Mouse (Mus musculus): ENCODE measurements around the gene Ppil2.

Gene Ppil2

GRCm38 (mm10) chr16:17102630-17103220 is 8.3 kb downstream of the Ppil2 start:
- no peak for DNase-seq (ENCODE audit: low spot score in 2 of 2)

DNA sequence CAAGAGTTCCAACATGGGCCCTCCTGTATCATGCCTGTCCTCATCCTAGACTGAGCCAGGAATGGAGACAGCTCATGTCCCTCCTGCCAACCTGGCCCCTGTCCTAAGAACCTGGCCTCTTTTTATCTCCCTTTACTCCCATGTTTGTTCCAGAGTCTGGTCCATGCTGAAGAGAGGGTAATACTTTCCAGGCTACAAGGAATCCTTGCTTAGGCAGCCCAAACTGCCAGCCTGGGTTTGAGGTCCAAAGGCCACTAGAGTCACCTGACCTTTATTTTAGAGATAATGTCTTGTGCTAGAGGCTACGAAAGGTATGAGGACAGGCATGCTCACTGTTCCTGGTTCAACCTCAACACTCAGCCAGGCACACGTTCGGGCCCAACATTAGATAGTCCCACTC is 14.1 kb downstream of the Ppil2 start:
- no peak for DNase-seq (ENCODE audit: low spot score in 2 of 2)

- DNase-seq (ENCODE audit: low spot score in 2 of 2), result no peak
Observed at GRCm38 (mm10) chr16:17088346-17088745, 22.7 kb downstream of the Ppil2 start.

- DNase-seq (ENCODE audit: low spot score in 2 of 2), result peak in 1 of 2 experiments; percentile 23
Observed at GRCm38 (mm10) chr16:17086669-17087193, 24.3 kb downstream of the Ppil2 start.

GRCm38 (mm10) chr16:17086241-17086640 is 24.8 kb downstream of the Ppil2 start:
- no peak for DNase-seq (ENCODE audit: low spot score in 2 of 2)

- no peak for DNase-seq (ENCODE audit: low spot score in 2 of 2)
Observed at GRCm38 (mm10) chr16:17085636-17086035, 25.4 kb downstream of the Ppil2 start.

DNA sequence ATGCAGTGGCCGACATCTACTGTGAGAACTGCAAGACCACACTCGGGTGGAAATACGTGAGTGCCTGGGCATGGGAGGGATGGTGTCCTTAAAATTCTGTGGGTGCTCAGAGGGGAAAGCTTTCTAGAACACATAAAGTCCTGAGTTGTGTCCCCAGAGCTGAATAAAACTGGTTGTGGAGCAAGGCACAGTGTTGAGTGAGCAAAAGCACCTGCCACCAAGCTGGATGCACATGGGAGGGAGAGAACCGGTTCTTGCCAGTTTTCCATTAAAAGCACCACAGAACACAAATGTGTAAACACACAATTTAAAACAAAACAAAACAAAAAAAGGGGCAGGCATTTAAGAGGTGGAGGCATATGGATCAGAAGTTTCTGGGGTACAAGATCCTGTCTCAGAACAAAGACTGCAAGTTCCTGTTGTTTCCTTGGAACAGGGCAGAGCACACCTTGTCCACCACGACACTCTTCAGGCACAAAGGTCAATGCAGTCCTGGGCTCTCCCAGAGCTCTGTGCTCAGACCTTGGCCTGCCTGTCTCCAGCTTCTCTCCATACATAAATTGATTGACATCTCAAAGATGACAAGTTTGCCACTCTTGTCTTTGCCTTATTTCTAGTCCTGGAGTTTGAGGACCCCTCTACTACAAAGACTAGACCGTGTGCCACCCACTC is 28.8 kb downstream of the Ppil2 start:
- DNase-seq (ENCODE audit: low spot score in 2 of 2), result no peak

DNA sequence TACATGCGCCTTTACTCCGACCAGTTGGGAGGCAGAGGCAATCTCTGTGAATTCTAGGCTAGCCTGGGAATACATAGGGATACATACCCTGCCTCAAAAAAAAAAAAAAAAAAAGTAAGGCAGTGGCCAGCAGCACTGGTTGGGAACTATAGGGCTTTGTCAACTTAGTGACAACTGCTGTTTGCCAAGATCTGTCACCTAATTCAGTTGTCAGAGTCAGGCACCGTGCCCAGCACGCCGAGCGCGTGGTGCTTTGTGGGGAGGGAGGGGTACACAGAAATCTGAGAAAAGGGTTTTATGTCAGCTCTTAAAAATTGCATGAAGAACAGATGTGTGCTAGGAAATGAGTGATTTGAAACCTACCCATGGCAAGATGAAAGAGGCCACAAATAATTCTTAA is 33.0 kb downstream of the Ppil2 start:
- no peak for DNase-seq (ENCODE audit: low spot score in 2 of 2)

GRCm38 (mm10) chr16:17076869-17077268 is 34.2 kb downstream of the Ppil2 start:
- DNase-seq (ENCODE audit: low spot score in 2 of 2), result no peak

DNA sequence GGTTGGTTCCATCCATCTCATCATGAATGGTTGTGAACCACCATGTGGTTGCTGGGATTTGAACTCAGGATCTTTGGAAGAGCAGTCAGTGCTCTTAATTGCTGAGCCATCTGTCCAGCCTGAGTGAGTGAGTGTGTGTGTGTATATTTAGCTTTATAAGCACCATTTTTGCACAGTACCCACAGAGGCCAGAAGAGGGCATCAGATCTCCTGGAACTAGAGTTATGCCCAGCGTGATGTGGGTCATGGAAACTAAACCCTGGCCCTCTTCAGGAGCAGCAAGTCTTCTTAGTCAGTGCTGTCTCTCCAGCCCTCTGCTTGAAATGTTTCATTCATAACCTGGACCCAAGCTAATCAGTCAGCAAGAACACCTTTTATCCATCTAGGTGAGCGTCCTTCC is 34.8 kb downstream of the Ppil2 start:
- no peak for DNase-seq (ENCODE audit: low spot score in 2 of 2)

DNA sequence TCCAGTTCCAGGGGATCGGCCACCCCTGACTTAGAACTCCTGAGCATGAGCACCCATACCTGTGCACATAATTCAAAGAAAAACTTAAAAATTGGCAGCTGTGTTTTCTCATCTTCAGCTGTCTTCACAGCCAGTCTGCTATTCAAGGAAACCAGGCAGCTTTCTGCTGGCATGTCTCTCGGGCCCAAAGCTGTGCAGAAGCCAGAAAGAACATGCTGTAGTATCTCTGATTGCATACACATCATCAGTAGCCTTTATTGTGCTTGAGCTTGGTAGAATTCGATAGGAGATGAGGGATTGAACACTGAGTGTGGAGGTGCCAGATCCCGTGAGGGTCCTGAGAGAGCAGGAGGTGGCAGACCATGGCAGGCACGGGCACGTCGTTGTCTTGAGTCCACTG is 38.1 kb downstream of the Ppil2 start:
- DNase-seq (ENCODE audit: low spot score in 2 of 2), result no peak

DNA sequence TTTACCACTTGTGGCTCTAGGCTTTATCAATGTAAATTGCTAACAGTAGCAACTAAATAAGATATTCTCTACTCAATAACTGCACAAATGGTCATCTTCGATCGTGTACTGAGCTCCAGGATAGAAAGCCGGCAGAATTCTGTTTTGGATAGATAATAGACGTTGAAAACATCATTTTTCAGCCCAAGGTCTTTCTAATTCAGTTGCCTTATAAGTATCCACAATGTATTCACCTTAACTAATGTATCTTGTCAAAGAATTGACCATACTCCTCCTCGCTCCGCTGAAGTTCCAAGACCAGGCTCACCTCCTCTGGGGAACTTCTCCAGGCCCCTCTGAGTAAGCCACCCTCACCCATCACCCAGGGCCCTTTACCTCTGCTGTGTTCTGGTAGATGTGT is 40.3 kb downstream of the Ppil2 start:
- DNase-seq (ENCODE audit: low spot score in 2 of 2), result no peak

- DNase-seq (ENCODE audit: low spot score in 2 of 2), result peak; percentile 62 to 76
Observed at GRCm38 (mm10) chr16:17069511-17070443, 41.3 kb downstream of the Ppil2 start, which contains the start of gene Ypel1. Ypel1 (plus strand) TSS chr16:17069696.

- DNase-seq (ENCODE audit: low spot score in 2 of 2), result no peak
Observed at GRCm38 (mm10) chr16:17067552-17067951, 43.5 kb downstream of the Ppil2 start.

DNA sequence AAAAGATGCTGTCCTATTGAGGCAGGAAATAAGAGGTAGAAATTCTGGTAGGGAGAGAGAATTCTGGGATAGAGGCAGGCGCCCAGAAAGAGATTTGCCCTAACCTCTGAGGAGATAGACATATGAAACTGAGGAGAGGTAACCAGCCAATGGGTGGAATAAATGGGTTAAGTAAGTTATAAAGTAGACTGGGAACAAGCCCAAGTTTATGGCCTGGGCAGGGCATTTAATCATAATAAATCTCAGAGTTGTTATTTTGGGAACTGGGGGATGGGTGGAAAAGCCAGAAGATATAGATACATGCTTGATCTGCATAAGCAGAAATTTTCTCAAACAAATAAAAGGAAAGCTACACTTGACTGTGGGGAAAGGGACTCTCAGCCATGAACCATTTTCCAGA is 48.7 kb downstream of the Ppil2 start:
- DNase-seq (ENCODE audit: low spot score in 2 of 2), result no peak

DNA sequence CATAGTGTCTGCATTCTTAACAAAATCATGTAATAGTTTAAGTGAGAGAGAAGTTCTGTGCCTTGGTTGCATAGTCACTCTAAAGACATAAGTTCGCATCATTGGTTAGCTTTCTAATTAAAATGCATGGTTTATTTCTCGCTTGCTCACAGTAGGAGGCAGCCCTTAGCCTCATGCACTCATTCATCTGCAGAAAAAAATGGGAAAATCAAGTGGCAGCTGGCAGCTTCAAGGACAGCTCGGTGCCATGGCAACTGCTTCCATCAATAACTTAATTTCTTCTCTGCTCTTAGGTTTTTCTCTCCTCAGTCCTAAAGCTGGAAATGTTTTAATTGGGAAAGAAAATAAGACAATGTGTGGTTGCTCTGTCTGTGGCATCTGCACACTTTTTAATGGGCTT is 55.5 kb downstream of the Ppil2 start:
- DNase-seq (ENCODE audit: low spot score in 2 of 2), result no peak

GRCm38 (mm10) chr16:17053903-17054302 is 57.2 kb downstream of the Ppil2 start:
- no peak for DNase-seq (ENCODE audit: low spot score in 2 of 2)

- no peak for DNase-seq (ENCODE audit: low spot score in 2 of 2)
Observed at GRCm38 (mm10) chr16:17052087-17052486, 59.0 kb downstream of the Ppil2 start.

DNA sequence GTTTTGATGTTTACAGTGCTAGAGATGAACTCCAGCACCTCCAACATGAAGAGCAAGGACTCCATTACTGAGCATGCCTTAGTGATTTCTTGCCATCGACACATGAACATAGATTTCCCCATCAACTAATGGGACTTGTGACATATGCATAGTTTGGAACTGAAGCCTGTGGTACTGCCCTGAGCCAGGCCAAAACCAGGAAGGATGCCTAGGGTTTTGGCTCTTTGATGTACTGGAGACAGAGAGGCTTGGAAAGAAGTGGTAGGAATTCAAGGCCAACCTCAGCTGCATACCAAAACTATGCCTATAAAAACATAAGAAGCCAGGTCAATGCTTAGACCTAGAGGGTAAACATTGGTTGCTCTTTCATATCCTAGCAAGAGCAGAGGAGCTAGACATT is 61.2 kb downstream of the Ppil2 start:
- no peak for DNase-seq (ENCODE audit: low spot score in 2 of 2)

GRCm38 (mm10) chr16:17045287-17045686 is 65.8 kb downstream of the Ppil2 start:
- DNase-seq (ENCODE audit: low spot score in 2 of 2), result no peak

- DNase-seq (ENCODE audit: low spot score in 2 of 2), result no peak
Observed at GRCm38 (mm10) chr16:17044320-17044719, 66.7 kb downstream of the Ppil2 start.

- DNase-seq (ENCODE audit: low spot score in 2 of 2), result no peak
Observed at GRCm38 (mm10) chr16:17041417-17041816, 69.6 kb downstream of the Ppil2 start.
